Mouse (Mus musculus) brain, embryonic 14.5 days (tissue): ENCODE measurements at regions not wholly inside any gene's neighbourhood (a gene's known extent, or its start where the extent isn't known, plus 50 kb on each side); places are given as distances from the start of the nearest gene placed in this dataset.

ENCODE experiments used
- DNase-seq: peaks from one replicate; pipeline ENCODE4 v3.0.0-alpha.2; 2011; ENCODE audit warnings: low read depth
- CTCF ChIP-seq: fragments of 200-500 bp; IDR thresholded peaks from 2 replicates; pipeline ENCODE4 v1.5.1; 2012; ENCODE audit warnings: inconsistent platforms, mild to moderate bottlenecking, moderate library complexity, borderline replicate concordance; ENCODE audit not compliant: insufficient read depth, insufficient read length; ENCODE audit errors: extremely low read depth
- POLR2A ChIP-seq: fragments of 200-500 bp; IDR thresholded peaks from 2 replicates; pipeline ENCODE4 v1.6.1; 2012; ENCODE audit warnings: mild to moderate bottlenecking, inconsistent platforms, borderline replicate concordance; ENCODE audit not compliant: poor library complexity, insufficient read depth, insufficient read length, severe bottlenecking; ENCODE audit errors: extremely low read depth

DNA sequence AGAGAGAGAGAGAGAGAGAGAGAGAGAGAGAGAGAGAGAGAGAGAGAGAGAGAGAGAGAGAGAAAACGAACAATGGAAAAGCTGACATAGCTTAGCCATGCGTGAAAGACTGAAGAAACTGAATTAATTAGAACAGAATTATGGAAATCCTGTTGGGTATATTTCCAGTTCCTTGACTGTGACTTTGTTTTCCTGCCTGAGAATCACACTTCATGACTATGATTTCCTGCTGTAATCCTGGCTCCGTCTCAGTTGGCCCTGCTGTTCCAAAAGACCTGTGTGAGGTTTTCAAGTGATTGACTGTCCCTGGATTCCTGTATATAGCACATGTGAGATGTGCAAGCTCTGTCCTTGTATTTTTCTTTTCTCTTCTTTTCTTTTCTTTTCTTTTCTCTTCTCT is 1568.4 kb downstream of the Pla2g4a start:
- DNase-seq, result peak; percentile 73
- TF ChIP-seq POLR2A, result no peak
- no peak for TF ChIP-seq CTCF
